Mouse (Mus musculus) spleen, postnatal 4 days (tissue): ENCODE data around the gene Arhgef10l.
"Not testable (repeated sequence)": the region's sequence is repeated elsewhere in the genome, so short reads cannot be mapped to it uniquely, and the experiment has no call there.

Experiments used
- DNase-seq, 2 experiments: peaks; one replicate each; pipeline ENCODE4 v3.0.0; 2022; ENCODE audit warnings: low spot score in 2 of 2

Arhgef10l gene

GRCm38 (mm10) chr4:140569394-140569793 lies 96.4 kb downstream of the Arhgef10l start:
- no peak for DNase-seq

GRCm38 (mm10) chr4:140567911-140568480 lies 97.8 kb downstream of the Arhgef10l start:
- no peak for DNase-seq

- peak; percentile 64 to 82 for DNase-seq
These were observed 99.0 kb downstream of the Arhgef10l start for GRCm38 (mm10) chr4:140566785-140567184.

GRCm38 (mm10) chr4:140564459-140564858 lies 101.4 kb downstream of the Arhgef10l start:
- not testable (repeated sequence) for DNase-seq

- DNase-seq, result no peak
These were observed 103.2 kb downstream of the Arhgef10l start for GRCm38 (mm10) chr4:140562461-140563178.

GRCm38 (mm10) chr4:140561744-140562143 lies 104.1 kb downstream of the Arhgef10l start:
- DNase-seq, result no peak

- no peak for DNase-seq
These were observed 106.0 kb downstream of the Arhgef10l start for GRCm38 (mm10) chr4:140559862-140560261.

- DNase-seq, result no peak
These were observed 107.6 kb downstream of the Arhgef10l start for GRCm38 (mm10) chr4:140558193-140558592.

GRCm38 (mm10) chr4:140556561-140556960 lies 109.3 kb downstream of the Arhgef10l start:
- DNase-seq, result no peak

GRCm38 (mm10) chr4:140555273-140555672 lies 110.5 kb downstream of the Arhgef10l start:
- peak; percentile 58 to 84 for DNase-seq

- no peak for DNase-seq
These were observed 111.3 kb downstream of the Arhgef10l start for GRCm38 (mm10) chr4:140554552-140554951.

GRCm38 (mm10) chr4:140551766-140552165 lies 114.0 kb downstream of the Arhgef10l start:
- no peak for DNase-seq

GRCm38 (mm10) chr4:140550670-140551069 lies 115.1 kb downstream of the Arhgef10l start:
- DNase-seq, result no peak

- no peak for DNase-seq
These were observed 115.8 kb downstream of the Arhgef10l start for GRCm38 (mm10) chr4:140549975-140550374.

GRCm38 (mm10) chr4:140547488-140547887 lies 118.3 kb downstream of the Arhgef10l start:
- DNase-seq, result peak; percentile 34 to 78

- peak; percentile 34 to 78 for DNase-seq
These were observed 126.7 kb downstream of the Arhgef10l start for GRCm38 (mm10) chr4:140539125-140539524.

GRCm38 (mm10) chr4:140537561-140538021 lies 128.2 kb downstream of the Arhgef10l start:
- no peak for DNase-seq

- no peak for DNase-seq
These were observed 130.5 kb downstream of the Arhgef10l start for GRCm38 (mm10) chr4:140535323-140535722.

GRCm38 (mm10) chr4:140532270-140532669 lies 133.5 kb downstream of the Arhgef10l start:
- no peak for DNase-seq

GRCm38 (mm10) chr4:140531024-140531423 lies 134.8 kb downstream of the Arhgef10l start:
- no peak for DNase-seq

GRCm38 (mm10) chr4:140529735-140530134 lies 136.1 kb downstream of the Arhgef10l start:
- no peak for DNase-seq

- DNase-seq, result no peak
These were observed 137.4 kb downstream of the Arhgef10l start for GRCm38 (mm10) chr4:140528443-140528842.

GRCm38 (mm10) chr4:140525674-140526177 lies 140.1 kb downstream of the Arhgef10l start:
- no peak for DNase-seq
